14 mouse cellular contexts compared by ENCODE assay signal in genomic region chr4:65888332-65888993, GRCm38 (mm10).
DNase-seq lines count a peak whose midpoint lies in the region; ATAC-seq and TF ChIP-seq lines count a peak whose summit lies in the region.
"Had no signal": no experiment of that assay in that cellular context is flagged by ENCODE, and none has a peak within 500 bp of the region (broad histone marks: within the 10 kb centered on the region; RNA-seq: fewer than 3 reads in every experiment).

No protein-coding gene starts in this region.

- no peaks in the 10 kb centered on the region for H3K36me3 ChIP-seq in forebrain, embryonic 13.5 days (ENCODE audit: poor library complexity, severe bottlenecking)
- no peaks in the 10 kb centered on the region for H3K36me3 ChIP-seq in midbrain, embryonic 10.5 days

- WGBS in forebrain, embryonic 13.5 days, result 21% methylated on average over 5 of the region's 5 CpGs
- 59% methylated on average over 5 of the region's 5 CpGs for whole genome bisulfite sequencing in midbrain, embryonic 10.5 days

- no peak overlapping the region; the same call in none of the 2 replicates for H3K27ac ChIP-seq in forebrain, embryonic 13.5 days
- H3K27ac ChIP-seq in midbrain, embryonic 10.5 days (replicated peaks), result peak overlapping the region; percentile 38; the same call in 1 of the 2 replicates

- H3K27me3 ChIP-seq in forebrain, embryonic 13.5 days, result no peaks in the 10 kb centered on the region
- H3K27me3 ChIP-seq in midbrain, embryonic 10.5 days (ENCODE audit: low read depth, poor library complexity, severe bottlenecking), result no peaks in the 10 kb centered on the region

- H3K4me3 ChIP-seq in forebrain, embryonic 13.5 days, result no peak overlapping the region
- H3K4me3 ChIP-seq in midbrain, embryonic 10.5 days, result no peak overlapping the region

- no peak for TF ChIP-seq CTCF in brain, embryonic 14.5 days (IDR thresholded peaks at IDR 0.05; ENCODE audit: borderline replicate concordance, extremely low read depth, insufficient read depth, insufficient read length)

- no peak overlapping the region for H3K4me2 ChIP-seq in forebrain, embryonic 13.5 days

- peaks cover 17% of the 10 kb centered on the region for H3K4me1 ChIP-seq in forebrain, embryonic 13.5 days
- H3K4me1 ChIP-seq in midbrain, embryonic 10.5 days, result peaks cover 8% of the 10 kb centered on the region; the same call in 1 of the 2 replicates

- no peaks in the 10 kb centered on the region for H3K9me3 ChIP-seq in forebrain, embryonic 13.5 days (replicated peaks)
- no peaks in the 10 kb centered on the region for H3K9me3 ChIP-seq in midbrain, embryonic 10.5 days (replicated peaks)

- no peak for DNase-seq in cerebellum, adult 8-10 months
- peak; percentile 93 for DNase-seq in brain, embryonic 14.5 days (ENCODE audit: low read depth)
- DNase-seq in midbrain, embryonic 10.5 days (ENCODE audit: low spot score), result no peak
- no peak for DNase-seq in kidney, postnatal 10 days
- DNase-seq in adrenal gland, adult 2 months, result no peak
- no peak for DNase-seq in kidney, adult 8-10 months
- DNase-seq: heart, adult 11 months; heart, postnatal 36 days; kidney, postnatal 14 days; lung, postnatal 14 days; thymus, adult 2 months had no signal

- no peak for TF ChIP-seq POLR2A in brain, embryonic 14.5 days (IDR thresholded peaks at IDR 0.05; ENCODE audit: borderline replicate concordance, extremely low read depth, insufficient read depth, insufficient read length, poor library complexity, severe bottlenecking)

- H3K9ac ChIP-seq in forebrain, embryonic 13.5 days, result no peak overlapping the region

- peak; percentile 49; the same call in 1 of the 2 replicates for ATAC-seq in cerebellum, adult (ENCODE audit: insufficient number of reproducible peaks, low FRiP score, low TSS enrichment)
- ATAC-seq in forebrain, embryonic 13.5 days, result peak; percentile 87
- ATAC-seq: activated CD4-positive, CD25-positive, alpha-beta regulatory T cell, adult 4 months had no signal
